Mouse (Mus musculus): ENCODE measurements around the gene Armh2.

- TF ChIP-seq POLR2A (IDR thresholded peaks at IDR 0.05; ENCODE audit: low read depth, low read length) (no peak), CTCF (IDR thresholded peaks at IDR 0.05; ENCODE audit: borderline replicate concordance, insufficient read depth, low read length) (no peak)
Measured at GRCm38 (mm10) chr13:24760351-24760870, 19.4 kb downstream of the Armh2 start.

Data from embryonic fibroblast, embryonic 13.5 days (primary cell).